Mouse (Mus musculus): ENCODE results near the gene Zdhhc18.

- TF ChIP-seq GATA1 (IDR thresholded peaks at IDR 0.05; ENCODE audit: borderline replicate concordance, low read length): no peak
- no peak for TF ChIP-seq CTCF (IDR thresholded peaks at IDR 0.05; ENCODE audit: low read depth, low read length)
These were observed 45.4 kb upstream of the Zdhhc18 start for GRCm38 (mm10) chr4:133695363-133695762.
